Mouse (Mus musculus): ENCODE measurements around the gene Spg11.

The Spg11 gene

DNA sequence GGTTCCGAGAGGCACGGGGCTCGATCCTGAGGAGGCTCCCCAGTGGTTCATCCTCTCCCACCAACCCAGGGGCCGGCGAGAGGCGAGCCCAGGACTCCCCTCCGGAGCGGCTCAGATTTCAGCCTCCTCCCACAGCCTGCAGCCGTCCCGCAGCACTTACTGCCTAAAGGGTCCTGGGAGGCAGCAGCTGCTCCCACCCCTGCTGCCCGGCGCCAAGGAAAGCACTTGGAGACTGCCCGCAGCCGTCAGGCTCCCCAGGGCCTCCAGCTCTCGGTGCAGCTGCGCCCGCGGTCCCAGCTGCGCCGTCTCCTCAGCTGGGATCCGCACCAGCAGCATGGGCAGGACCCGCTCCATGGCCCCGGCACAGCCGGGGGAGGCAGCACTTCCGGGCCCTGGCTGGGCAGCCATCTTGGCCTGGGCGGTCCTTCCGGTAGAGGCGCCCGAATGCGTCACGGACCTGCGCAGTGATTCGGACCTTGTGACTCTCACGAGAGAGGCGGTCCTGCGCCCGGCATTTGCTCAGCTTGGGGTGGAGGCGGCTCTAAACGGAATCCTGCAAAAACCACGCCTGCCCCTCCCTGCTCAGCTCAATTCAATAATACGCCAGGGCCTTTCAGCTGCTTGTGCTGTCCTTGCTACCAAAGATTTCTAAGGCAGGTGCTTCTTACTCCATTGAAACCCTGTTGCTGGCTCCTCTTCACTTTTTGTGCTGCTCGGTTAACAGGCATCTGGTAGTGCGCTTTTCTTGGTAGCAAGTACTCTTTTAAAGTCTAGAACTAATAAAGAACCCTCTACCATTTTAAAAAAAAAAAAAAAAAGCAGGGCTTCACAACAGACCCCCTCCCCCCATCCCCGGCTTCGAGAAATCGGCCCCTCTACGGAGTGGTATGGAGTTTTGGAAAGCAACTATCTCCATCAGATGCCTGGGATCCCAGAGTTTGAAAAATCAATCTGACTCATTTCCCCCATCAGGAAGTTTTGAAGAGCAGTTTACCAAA lies at the start of gene Spg11:
TSS of gene Spg11 (minus strand) at position 426 of the 998 bp plus-strand sequence.
- peak; percentile 95 for DNase-seq (ENCODE audit: low read depth)

DNA sequence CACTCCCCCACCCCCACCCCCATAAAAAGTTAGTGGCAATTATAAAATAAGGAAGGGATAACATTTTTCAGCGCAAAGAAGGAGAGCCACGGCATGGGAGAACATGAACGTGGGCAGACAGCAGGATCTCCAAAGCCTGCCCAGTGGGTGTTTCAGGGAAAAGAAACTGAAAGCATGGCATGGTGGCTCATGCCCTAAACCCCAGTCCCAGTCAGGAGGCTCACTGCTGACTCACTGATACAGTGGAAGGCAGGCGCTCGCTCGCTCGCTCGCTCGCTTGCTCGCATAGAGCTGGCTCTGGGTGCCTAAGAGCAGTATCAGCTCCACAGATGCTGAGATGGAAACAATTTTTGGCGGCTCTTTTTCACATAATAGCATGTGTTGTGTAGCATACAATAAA lies 46.1 kb upstream of the Spg11 start:
- no peak for DNase-seq (ENCODE audit: low read depth)

DNA sequence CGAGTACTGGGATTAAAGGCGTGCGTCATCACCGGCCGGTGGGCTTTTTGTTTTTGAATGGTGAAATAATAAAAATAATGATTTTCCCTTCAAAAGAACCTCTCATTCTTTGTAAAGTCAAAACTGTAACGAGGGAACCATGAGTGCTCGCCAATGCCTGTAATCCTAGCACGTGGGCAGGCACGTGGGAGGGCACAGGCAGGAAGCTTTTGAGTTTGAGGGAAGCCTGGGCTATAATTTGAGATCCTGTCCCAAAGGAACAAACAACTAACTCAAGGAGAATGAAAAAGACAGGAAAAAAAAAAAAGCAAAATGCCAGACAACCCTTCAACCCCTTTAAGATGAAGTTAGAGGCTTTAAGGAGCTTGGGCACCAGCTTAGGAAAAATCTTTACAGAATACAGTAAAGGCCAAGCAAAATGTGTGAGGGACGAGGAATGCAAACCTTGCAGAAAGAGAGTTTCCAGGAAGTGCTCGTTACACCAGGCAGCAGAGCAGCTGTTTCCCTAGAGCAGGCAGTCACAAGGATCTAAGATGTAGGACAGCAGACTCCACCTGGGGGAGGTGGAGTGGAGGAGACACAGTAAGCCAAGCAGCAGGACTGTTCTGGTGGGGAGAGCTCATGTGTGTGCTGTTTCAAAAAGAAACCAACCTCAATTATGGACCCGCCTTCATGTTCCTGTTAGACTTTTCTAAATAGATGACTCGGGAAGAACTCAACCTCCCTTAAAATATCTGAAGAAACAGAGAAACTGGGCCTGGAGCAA lies 45.4 kb upstream of the Spg11 start:
- DNase-seq (ENCODE audit: low read depth) = no peak

DNA sequence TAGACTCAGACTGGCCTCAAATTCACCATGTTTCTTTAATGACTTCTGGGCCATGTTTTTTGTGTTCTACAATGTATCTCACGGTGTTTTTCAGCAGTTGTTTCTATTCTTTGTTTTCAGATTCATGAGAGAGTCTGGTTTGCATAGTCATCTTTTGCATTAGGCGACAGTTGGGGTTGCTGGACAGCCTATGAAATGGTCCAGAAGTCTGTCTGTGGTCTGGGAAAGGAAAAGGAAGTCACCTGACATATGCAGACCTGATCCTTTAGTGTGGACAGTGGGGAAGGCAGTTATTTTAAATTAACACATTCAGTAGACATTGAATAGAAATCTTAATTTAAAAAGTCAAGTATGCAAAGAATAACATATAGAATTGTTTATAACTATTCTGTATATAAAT lies 44.3 kb upstream of the Spg11 start:
- DNase-seq (ENCODE audit: low read depth) = no peak

DNA sequence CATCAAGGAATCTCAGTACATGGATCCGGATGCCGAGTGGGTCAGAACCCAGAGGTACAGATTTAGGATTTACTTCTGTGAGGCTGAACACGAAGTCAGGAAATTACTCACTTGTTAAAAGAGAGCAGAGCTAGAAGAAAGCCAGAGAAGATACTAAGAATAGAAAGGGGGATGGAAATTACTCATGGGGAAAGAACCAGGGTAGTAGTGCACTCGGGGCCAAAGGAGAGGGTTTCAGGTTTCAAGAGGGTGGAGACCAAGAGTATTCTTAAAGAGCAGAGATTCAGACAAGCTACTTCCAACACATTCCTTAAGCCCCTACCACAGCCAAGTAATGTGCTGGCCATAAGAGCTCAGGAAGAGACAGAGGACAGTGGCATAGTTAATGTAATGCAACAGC lies 43.4 kb upstream of the Spg11 start:
- DNase-seq (ENCODE audit: low read depth) = no peak

DNA sequence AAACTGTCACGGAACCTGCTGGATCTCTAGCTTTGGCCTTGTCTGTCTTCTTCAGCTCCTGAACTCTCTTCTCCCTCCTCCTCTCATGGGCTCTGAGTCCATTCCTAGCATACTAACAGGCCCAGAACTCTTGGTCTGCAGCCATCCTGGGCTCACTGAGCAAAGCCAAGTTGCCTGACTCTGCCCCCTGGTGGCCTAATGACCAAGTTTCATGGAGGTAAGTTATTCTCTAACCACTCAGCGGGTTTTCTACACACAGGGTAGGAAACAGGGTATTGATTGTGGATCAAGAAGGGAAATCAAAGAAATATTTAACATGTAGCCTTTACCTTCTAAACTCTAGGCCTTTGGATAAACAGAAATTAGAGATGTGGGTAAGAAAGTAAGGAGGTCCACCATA lies 42.5 kb upstream of the Spg11 start, which contains the start of gene Trim69:
TSS of gene Trim69 (plus strand) at position 21 of the 400 bp plus-strand sequence.
- DNase-seq (ENCODE audit: low read depth) = peak; percentile 67

DNA sequence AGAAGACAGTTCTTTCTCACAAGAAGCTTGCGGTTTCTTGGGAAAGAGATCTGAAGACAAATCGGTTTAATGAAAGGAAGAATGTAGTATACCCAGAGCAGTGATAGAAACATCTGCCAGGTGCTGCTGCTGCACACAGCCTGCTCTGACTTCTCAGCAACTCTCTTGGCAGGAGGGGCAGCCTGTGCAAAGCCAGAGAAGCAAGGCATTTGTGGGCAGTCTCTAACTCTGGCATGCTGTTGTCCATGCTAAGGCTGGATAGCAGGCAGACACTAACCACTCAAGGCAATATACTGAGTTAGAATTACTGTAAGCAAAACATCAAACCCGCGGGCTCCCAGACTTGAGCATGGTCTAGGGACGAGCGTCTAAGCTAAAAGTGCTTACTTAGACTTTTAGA lies 41.5 kb upstream of the Spg11 start:
- no peak for DNase-seq (ENCODE audit: low read depth)

DNA sequence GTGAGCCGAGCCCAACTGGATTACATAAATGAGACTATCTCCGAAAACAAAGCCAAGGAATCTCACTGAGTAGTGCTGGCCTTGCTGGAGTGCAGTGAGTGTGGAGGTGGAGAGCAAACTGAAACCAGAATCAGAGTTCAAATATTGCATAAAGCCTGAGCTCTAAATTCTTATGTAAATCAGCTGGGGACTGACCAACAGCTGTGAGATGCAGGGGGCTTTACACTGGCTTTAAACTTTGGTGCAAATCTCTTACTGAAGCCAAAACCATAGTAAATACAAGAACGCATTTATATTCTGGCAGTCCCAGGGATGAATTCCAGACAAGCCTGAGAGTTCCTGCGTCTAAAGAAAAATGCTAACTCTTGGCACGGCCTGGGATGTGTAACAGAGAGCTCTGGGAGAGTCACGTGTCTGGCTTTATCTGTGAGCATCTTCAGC lies 40.2 kb upstream of the Spg11 start:
- no peak for DNase-seq (ENCODE audit: low read depth)

DNA sequence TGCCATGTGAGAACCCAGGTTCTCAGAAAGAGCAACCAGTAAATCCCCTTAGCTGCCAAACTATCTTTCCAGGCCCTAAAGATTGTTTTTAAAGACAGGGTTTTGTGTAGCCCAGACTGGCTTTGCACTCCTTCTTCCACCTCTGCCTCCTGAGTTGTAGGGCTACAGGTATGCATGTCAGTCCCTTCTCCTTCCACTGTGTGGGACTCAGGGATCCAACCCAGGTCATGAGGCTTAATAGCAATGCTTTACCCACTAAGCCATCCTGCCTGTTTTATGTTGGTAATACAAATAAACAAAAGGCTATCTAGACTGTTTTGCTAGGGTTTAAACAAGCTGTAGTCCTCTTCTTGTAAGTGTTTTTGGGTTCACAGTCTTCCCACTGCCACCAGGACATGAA lies 39.4 kb upstream of the Spg11 start:
- no peak for DNase-seq (ENCODE audit: low read depth)

DNA sequence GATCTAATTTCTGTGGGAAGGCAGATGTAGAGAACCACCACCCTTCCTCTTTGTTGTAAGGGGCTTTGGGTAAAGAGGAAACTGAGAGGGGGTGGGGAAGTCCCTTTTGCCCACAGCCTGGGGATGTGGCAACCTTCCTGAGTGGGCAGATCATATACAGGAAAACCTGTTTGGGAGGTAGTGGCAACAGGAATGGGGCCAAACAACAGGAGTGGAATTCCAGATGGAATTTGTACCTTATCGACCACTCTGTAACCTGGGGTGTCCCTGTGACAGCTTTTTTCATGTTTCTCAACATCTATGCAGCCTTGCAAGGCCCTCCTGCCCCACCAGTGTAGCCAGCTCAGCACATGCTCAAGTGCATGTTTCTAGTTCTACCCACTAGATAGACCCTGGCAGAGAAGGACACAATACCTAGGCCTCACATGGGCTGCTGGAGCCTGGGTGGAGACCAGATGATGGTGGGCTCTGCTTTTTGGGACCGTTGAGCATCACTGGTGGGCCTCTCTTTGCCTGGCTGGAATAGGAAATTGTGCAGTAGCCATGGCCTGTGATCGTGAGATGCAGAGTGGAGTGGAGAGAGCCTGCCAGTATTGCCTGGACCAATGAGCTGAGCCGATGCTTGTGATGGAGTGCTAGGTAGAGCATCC lies 38.0 kb upstream of the Spg11 start:
- no peak for DNase-seq (ENCODE audit: low read depth)

DNA sequence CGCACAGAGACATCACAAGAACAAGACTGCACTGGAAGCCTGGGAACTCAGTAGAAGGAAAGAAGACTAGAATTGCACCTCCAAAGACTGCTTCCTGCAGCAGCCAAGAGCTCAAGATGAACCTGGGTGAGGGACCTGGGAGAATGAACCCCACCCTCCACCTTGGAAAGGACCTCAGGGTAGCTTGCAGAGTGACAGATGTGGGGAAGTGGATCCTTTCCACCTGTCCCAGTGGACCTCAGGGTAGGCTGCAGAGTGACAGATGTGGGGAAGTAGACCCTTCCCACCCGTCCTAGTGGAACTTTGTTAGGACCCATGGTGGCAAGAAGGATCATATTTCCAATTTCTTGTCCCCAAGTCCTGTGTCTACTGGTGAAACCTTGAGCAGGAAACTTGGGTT lies 37.1 kb upstream of the Spg11 start:
- DNase-seq (ENCODE audit: low read depth) = no peak

DNA sequence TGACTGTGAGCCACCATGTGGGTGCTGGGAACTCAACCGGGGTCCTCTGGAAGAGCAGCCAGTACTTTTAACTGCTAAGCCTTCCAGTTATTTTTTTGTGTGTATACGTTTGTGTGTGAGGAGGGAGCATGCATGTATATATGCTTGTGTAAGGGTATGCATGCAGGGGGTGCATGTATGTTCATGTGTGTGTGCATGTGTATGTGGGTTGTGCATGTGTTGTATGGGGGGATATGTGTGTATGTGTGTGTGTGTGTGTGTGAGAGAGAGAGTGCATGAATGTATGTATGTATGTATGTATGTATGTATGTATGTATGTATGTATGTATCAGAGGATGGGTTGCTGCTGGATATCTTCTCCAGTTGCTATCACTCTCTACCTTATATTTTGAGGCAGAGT lies 36.3 kb upstream of the Spg11 start:
- DNase-seq (ENCODE audit: low read depth) = no peak

DNA sequence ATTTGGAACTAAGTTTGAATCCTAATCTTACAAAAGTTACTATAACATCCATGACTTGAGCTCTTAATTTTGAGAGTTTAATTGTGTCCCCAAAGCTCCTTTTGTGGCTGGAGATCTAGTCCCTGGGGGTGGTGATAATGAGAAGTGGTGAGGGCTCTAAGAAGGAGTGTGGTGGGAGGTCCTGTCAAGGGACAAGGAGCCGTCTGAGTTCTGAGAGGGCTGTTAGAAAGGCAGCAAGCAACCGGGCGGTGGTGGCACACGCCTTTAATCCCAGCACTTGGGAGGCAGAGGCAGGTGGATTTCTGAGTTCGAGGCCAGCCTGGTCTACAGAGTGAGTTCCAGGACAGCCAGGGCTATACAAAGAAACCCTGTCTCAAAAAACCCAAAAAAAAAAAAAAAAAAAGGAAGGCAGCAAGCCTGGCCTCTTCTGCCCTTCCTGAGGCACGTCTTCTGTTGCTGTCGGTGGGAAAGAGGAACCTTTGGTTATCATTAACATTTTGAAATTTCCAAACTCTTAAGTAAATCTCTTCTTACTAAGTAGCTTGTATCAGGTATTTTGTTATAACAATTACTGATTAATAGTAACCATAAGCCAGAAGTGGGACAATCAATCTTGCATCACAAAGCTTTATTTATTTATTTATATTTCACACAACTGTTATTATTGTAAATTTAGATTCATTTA lies 35.6 kb upstream of the Spg11 start:
- no peak for DNase-seq (ENCODE audit: low read depth)

DNA sequence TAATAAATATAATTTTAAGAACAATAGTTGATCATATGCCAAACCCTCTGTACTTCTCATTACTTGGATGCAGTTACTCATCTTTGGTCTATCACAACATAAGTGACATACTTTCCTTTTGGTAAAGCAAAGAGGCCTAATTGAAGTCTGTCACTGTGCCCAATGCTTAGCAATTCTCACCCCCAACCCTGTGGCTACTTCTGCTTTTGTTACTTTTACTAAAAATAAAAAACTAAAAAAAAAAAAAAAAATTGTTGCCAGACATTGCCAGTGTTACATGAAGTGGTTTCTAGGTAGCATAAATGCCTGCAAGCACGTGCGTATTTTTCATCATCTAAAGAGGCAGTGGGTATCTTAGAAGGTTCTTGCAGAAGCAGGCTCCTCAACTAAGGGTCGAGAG lies 34.7 kb upstream of the Spg11 start:
- no peak for DNase-seq (ENCODE audit: low read depth)

DNA sequence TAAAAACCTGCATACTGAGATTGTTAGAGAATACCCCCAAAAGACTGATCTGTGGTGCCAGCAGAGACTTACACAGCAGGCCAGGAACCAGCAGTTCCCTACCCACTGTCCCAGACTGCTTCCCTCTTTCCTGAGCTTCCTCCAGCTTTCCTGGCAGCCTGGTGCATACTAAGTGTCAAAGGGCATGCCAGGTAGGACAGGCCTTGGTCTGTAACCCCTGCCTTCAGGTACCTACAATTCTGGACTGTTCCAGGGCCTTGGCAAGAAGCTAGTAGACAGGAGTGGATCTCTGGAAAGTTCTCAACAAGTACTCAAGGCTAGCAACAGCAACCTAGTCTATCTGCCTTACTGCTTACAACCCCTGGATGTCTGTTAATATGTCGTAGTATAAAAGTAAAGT lies 33.0 kb upstream of the Spg11 start:
- DNase-seq (ENCODE audit: low read depth) = no peak

DNA sequence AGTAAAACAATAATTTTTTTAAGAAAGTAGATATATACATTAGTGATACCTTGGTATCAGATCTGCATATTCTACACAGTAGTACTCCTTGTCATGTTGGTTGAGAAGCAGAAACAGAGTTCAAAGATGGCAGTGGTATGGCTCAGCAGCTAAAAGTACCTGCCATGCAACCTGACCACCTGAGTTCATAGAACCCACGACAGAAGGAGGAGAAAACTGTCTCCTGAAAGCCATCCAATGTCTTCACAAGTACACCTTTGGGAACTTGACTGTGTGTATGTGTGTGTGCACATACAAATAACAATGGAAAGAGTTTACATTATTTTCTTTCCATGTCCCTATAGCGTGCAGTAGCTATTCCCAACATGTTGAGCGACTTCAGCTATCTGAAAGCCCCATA lies 31.5 kb upstream of the Spg11 start:
- no peak for DNase-seq (ENCODE audit: low read depth)

DNA sequence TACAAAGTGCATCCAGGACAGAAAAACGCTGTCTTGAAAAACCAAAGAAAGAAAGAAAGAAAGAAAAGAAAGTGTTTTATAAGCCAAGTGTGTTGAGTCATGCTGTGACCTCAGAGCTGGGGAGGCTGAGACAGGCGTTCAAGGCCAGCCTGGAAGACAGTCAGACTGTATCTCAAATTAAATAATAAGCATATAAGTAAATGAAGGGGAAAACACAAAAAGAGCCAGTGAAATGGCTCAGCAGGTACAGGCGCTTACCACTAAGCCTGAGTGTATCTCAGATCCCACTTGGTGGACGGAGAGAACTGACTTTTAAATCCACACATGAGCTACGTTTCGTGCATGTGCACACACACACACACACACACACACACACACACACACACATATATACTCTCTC lies 31.1 kb upstream of the Spg11 start:
- no peak for DNase-seq (ENCODE audit: low read depth)

DNA sequence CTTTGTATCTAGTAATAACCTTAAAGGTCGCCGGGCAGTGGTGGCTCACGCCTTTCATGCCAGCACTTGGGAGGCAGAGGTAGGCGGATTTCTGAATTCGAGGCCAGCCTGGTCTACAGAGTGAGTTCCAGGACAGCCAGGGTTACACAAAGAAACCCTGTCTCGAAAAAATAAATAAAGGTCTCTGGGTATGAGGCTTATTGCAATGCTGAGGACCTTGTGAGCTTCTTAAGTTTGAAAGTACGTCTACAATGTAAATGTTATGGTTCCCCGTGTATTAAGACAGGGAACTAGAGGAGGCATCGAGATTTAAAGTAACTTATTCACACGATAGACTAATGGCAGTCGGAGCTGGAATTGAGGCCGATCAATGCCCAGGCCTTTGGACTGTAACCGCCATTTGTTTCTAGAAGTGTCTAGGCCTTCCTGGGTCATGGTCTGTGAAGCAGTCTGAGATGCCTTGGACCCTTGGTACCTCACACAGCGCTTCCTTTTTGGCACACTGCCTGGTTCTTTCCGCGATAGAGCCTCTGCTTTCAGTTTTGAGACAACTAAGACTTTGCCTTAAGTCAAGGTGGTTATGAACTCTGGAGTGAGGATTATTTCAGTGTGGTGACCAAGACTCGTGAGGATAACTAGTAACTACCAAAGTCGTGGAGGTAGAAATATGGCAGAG lies 30.2 kb upstream of the Spg11 start:
- DNase-seq (ENCODE audit: low read depth) = no peak

DNA sequence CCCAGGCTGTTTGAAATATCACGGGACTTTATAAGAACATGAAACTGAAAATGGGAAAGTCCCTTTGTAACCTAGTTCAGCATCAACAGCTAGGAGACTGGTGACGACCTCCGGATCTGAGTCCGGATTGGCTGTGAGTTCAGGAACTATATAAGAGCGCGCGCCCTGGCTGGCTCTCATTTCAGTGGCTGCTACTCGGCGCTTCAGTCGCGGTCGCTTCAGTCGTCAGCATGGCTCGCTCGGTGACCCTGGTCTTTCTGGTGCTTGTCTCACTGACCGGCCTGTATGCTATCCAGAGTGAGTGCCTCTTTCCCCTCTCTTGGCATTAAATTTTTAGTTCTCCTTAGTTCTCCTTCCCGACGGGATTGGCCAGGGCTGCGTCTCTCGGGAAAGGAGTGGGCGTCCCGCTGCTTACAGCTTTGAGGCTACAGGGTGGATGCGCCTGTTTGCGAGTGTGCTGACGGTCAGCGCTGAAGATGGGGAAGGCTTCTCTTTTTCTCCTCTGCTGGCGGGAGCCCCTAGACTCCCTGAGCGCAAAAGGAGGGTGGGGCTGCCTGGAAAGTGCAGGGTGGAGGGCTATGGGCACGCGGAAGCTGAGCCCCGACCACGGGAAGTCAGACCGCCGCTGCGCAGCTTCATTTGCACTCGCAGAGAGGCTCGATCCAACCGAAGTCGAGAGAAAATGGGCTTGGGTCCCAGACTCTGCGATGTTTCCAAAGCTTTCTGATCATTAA lies 29.5 kb upstream of the Spg11 start, which contains the start of gene B2m:
TSS of gene B2m (plus strand) at position 179 of the 734 bp plus-strand sequence.
- DNase-seq (ENCODE audit: low read depth) = peak; percentile 95

DNA sequence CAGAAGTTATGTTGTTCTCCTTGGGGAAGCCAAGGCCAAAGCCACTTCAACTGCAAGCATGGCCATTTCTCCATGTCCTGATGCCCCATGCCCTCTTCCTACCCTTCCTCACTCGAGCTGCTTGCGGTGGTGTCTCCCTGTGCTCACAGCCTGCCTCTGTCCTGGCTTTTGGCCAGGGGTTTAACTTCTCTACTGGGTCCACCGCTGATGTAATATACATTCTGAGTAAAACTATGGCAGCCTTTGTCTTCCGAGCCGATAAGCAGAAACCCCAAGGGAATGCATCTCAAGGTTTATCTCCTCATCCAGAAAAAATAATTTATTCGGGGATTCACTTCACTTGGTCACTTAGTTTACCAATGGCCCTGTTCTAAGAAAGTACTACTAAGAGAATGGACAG lies 28.5 kb upstream of the Spg11 start:
- no peak for DNase-seq (ENCODE audit: low read depth)

DNA sequence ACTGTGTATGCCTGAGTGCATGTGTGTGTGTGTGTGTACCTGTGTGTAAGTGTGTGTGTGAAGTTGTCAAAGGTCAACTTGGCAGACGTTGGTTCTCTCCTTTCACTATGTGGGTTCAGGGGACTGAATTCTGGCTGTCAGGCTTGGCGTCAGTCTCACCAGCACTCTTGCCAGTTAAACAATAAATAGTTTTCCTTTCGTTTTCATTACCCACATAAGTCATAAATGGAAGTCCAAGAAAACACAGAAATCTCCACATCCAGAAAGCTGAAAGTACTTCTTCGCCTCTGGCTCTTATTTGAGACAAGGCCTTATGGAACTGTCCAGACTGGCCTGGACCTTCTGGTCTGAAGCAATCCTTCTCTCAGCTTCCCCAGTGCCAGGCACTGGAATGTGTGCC lies 27.6 kb upstream of the Spg11 start:
- no peak for DNase-seq (ENCODE audit: low read depth)
